Mouse (Mus musculus): ENCODE measurements around the gene Ttc7b. TPM values are rescaled to one million over a fixed set of nuclear protein-coding genes. Genes with fewer than 3 reads are reported as not detected.

Gene Ttc7b
- polyA plus RNA-seq, 1 experiment from 2014 or later = 5.0 TPM

DNA sequence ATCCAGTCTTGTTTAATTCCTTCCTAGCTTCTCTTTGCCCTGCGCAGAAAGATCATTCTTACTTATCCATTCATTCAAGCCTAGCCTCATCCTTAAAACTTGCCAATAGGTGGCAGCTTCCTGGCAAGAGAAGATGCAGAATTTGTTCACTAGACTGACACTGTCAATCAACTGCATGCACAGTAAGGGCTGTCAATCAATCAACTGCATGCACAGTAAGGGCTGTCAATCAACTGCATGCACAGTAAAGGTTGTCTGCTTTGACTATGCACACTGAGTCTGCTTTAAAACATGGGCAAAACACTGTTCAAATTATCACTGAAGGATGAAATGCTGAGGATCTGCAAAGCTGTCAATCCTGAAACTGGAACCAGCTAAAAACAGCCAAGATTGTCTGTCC, 37.6 kb downstream of the Ttc7b start:
- WGBS = 85% methylated on average over 1 of the region's 1 CpGs
- no peak overlapping the region for H3K4me2 ChIP-seq
- H3K27me3 ChIP-seq = no peaks in the 10 kb centered on the region
- H3K27ac ChIP-seq = no peak overlapping the region
- H3K4me3 ChIP-seq = no peak overlapping the region
- no peaks in the 10 kb centered on the region for H3K9me3 ChIP-seq
- no peak overlapping the region for H3K9ac ChIP-seq
- H3K36me3 ChIP-seq = peaks cover 14% of the 10 kb centered on the region; the same call in 1 of the 2 replicates
- no peaks in the 10 kb centered on the region for H3K4me1 ChIP-seq
- no peak for ATAC-seq (ENCODE audit: insufficient number of reproducible peaks, low FRiP score, low TSS enrichment, low read depth)

DNA sequence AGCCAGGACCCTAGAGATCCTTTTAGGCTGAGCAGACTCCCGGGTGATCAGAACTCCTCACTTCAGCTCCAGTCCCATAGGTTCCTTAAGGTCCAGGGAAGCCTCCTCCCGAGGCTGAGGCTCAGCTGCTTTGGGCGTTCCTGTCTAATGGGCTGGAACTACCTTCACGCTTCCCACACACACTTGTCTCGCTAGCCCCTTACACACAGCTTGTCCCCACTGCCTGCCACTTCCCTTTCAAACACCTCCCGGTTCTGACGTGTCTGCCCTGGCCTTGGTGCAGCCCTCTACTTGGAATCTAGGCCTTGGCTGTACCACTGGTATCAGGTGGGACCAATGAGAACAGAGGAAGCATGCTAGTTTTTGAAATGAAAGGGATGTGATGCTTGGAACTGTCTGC, 38.4 kb downstream of the Ttc7b start:
- Histone ChIP-seq H3K4me3 (no peak overlapping the region), H3K9me3 (no peaks in the 10 kb centered on the region), H3K36me3 (peaks cover 14% of the 10 kb centered on the region; the same call in 1 of the 2 replicates), H3K4me1 (no peaks in the 10 kb centered on the region), H3K4me2 (no peak overlapping the region), H3K27ac (no peak overlapping the region), H3K9ac (no peak overlapping the region), H3K27me3 (no peaks in the 10 kb centered on the region)
- no peak for ATAC-seq (ENCODE audit: insufficient number of reproducible peaks, low FRiP score, low TSS enrichment, low read depth)
- WGBS = 85% methylated on average over 7 of the region's 7 CpGs

- H3K4me3 ChIP-seq = no peak overlapping the region
- 79% methylated on average over 8 of the region's 8 CpGs for WGBS
- ATAC-seq (ENCODE audit: insufficient number of reproducible peaks, low FRiP score, low TSS enrichment, low read depth) = no peak
- H3K4me1 ChIP-seq = no peaks in the 10 kb centered on the region
- H3K9me3 ChIP-seq = no peaks in the 10 kb centered on the region
- H3K9ac ChIP-seq = no peak overlapping the region
- H3K4me2 ChIP-seq = no peak overlapping the region
- no peaks in the 10 kb centered on the region for H3K27me3 ChIP-seq
- H3K27ac ChIP-seq = no peak overlapping the region
- H3K36me3 ChIP-seq = peaks cover 14% of the 10 kb centered on the region; the same call in 1 of the 2 replicates
Observed at GRCm38 (mm10) chr12:100481443-100482026, 39.1 kb downstream of the Ttc7b start.

DNA sequence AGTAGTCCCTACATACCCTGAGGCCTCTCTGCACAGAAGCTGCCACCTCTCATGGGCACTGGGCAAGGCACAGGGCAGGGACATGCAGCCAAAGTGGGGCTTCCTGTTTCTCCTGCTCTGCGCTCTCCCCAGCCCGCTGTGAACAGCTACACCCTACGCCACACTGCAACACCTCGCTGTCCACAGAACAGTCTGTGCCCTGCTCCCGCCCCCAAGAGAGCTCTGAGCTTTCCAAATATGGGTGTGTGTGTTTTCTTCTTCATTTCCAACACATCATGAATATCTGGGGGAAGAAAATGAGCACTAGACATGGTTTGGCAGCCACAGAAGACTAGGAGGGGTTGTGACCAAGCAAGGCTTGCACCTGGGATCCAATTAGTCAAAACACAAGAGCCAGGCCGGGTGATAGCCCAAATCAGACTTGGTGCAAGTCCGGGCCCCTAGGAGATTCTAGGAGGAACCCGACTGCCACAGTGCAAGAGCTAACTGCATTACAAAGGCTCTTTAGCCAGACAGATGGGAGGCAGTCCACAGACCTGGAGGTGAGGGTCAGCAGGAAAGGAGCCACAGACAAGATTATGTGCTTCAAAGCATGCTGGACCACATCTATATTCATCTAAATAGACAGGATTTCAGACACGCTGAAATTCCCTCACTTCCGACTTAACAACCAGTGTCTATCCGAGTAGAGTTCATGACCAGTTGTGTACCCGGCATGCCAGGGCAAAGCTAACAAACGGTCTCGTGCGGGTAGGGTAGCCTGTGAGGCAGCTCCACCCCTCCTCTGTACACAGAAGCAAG, 39.8 kb downstream of the Ttc7b start:
- H3K9me3 ChIP-seq = no peaks in the 10 kb centered on the region
- peak overlapping the region; percentile 48; the same call in 1 of the 2 replicates for H3K27ac ChIP-seq
- WGBS = 79% methylated on average over 15 of the region's 15 CpGs
- H3K9ac ChIP-seq = no peak overlapping the region
- H3K4me3 ChIP-seq = no peak overlapping the region
- 0 out of 2 replicates have a peak, but pooled peaks have one; percentile 46 for ATAC-seq (ENCODE audit: insufficient number of reproducible peaks, low FRiP score, low TSS enrichment, low read depth)
- H3K4me1 ChIP-seq = no peaks in the 10 kb centered on the region
- H3K4me2 ChIP-seq = no peak overlapping the region
- H3K36me3 ChIP-seq = peaks cover 14% of the 10 kb centered on the region; the same call in 1 of the 2 replicates
- no peaks in the 10 kb centered on the region for H3K27me3 ChIP-seq

GRCm38 (mm10) chr12:100479892-100480621, 40.6 kb downstream of the Ttc7b start:
- H3K36me3 ChIP-seq = peaks cover 9% of the 10 kb centered on the region; the same call in 1 of the 2 replicates
- H3K4me1 ChIP-seq = no peaks in the 10 kb centered on the region
- no peak overlapping the region for H3K9ac ChIP-seq
- no peak for ATAC-seq (ENCODE audit: insufficient number of reproducible peaks, low FRiP score, low TSS enrichment, low read depth)
- H3K27ac ChIP-seq = peak overlapping the region; percentile 48; the same call in 1 of the 2 replicates
- H3K9me3 ChIP-seq = no peaks in the 10 kb centered on the region
- no peak overlapping the region for H3K4me2 ChIP-seq
- H3K27me3 ChIP-seq = no peaks in the 10 kb centered on the region
- no peak overlapping the region for H3K4me3 ChIP-seq
- WGBS = 29% methylated on average over 7 of the region's 7 CpGs

GRCm38 (mm10) chr12:100479270-100479869, 41.3 kb downstream of the Ttc7b start:
- Histone ChIP-seq H3K27ac (no peak overlapping the region), H3K36me3 (peaks cover 9% of the 10 kb centered on the region; the same call in 1 of the 2 replicates), H3K4me1 (no peaks in the 10 kb centered on the region), H3K4me3 (no peak overlapping the region), H3K9me3 (no peaks in the 10 kb centered on the region), H3K9ac (no peak overlapping the region), H3K27me3 (no peaks in the 10 kb centered on the region), H3K4me2 (no peak overlapping the region)
- ATAC-seq (ENCODE audit: insufficient number of reproducible peaks, low FRiP score, low TSS enrichment, low read depth) = no peak
- WGBS = 82% methylated on average over 10 of the region's 10 CpGs

DNA sequence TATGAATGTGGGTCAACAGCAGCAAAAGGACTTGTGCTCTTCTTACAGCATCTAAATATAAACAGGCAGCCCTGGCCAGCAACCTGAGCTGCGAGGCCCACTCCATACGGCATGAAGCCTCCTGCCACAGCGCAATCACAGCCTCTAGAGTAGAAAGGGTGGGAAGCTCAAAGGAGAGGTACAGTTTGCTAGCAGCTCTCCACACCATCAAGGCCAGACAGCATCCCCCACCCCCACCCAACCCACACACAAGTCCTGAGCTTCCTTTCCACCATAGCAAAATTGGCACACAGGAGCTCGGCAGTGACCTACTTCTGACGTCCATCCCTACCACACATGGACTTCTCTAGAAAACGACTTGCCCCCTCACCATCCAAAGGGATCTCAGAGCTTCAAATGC, 42.0 kb downstream of the Ttc7b start:
- peaks cover 9% of the 10 kb centered on the region; the same call in 1 of the 2 replicates for H3K36me3 ChIP-seq
- H3K27me3 ChIP-seq = no peaks in the 10 kb centered on the region
- H3K9me3 ChIP-seq = no peaks in the 10 kb centered on the region
- no peak overlapping the region for H3K27ac ChIP-seq
- H3K9ac ChIP-seq = no peak overlapping the region
- no peak for ATAC-seq (ENCODE audit: insufficient number of reproducible peaks, low FRiP score, low TSS enrichment, low read depth)
- WGBS = 83% methylated on average over 6 of the region's 6 CpGs
- no peaks in the 10 kb centered on the region for H3K4me1 ChIP-seq
- H3K4me3 ChIP-seq = no peak overlapping the region
- H3K4me2 ChIP-seq = no peak overlapping the region

GRCm38 (mm10) chr12:100478151-100478550, 42.5 kb downstream of the Ttc7b start:
- Histone ChIP-seq H3K9me3 (no peaks in the 10 kb centered on the region), H3K27me3 (no peaks in the 10 kb centered on the region), H3K27ac (no peak overlapping the region), H3K36me3 (peaks cover 9% of the 10 kb centered on the region; the same call in 1 of the 2 replicates), H3K9ac (no peak overlapping the region), H3K4me3 (no peak overlapping the region), H3K4me2 (no peak overlapping the region), H3K4me1 (no peaks in the 10 kb centered on the region)
- 82% methylated on average over 6 of the region's 6 CpGs for WGBS
- no peak for ATAC-seq (ENCODE audit: insufficient number of reproducible peaks, low FRiP score, low TSS enrichment, low read depth)

GRCm38 (mm10) chr12:100477474-100477873, 43.2 kb downstream of the Ttc7b start:
- Histone ChIP-seq H3K36me3 (peaks cover 5% of the 10 kb centered on the region; the same call in 1 of the 2 replicates), H3K27me3 (no peaks in the 10 kb centered on the region), H3K4me3 (no peak overlapping the region), H3K27ac (no peak overlapping the region), H3K9ac (no peak overlapping the region), H3K4me1 (no peaks in the 10 kb centered on the region), H3K9me3 (no peaks in the 10 kb centered on the region), H3K4me2 (no peak overlapping the region)
- no peak for ATAC-seq (ENCODE audit: insufficient number of reproducible peaks, low FRiP score, low TSS enrichment, low read depth)
- 81% methylated on average over 6 of the region's 6 CpGs for WGBS

- Histone ChIP-seq H3K36me3 (no peaks in the 10 kb centered on the region), H3K4me2 (no peak overlapping the region), H3K4me3 (no peak overlapping the region), H3K9me3 (no peaks in the 10 kb centered on the region), H3K9ac (no peak overlapping the region), H3K4me1 (no peaks in the 10 kb centered on the region), H3K27ac (no peak overlapping the region), H3K27me3 (no peaks in the 10 kb centered on the region)
- no peak for ATAC-seq (ENCODE audit: insufficient number of reproducible peaks, low FRiP score, low TSS enrichment, low read depth)
Observed at GRCm38 (mm10) chr12:100476351-100476750, 44.3 kb downstream of the Ttc7b start.

DNA sequence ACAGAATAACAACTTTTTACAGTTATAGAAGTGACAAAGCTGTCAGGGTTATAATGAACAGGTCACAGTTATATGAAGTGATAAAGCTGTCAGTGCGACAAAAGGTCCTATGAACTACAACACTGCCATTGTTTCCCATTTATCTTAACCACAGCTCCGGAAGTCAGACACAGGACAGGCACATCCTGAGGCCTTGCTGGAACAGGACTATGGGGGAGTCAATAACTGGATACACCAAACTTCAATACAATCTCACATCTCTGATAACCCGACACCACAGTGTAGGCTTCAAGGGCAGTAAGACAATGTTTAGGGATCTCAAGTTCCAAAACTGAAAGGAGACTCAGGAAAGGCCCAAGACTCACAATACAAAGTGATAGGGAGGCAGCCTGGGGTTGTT, 45.1 kb downstream of the Ttc7b start:
- Histone ChIP-seq H3K9me3 (no peaks in the 10 kb centered on the region), H3K27me3 (no peaks in the 10 kb centered on the region), H3K4me3 (no peak overlapping the region), H3K4me2 (no peak overlapping the region), H3K4me1 (no peaks in the 10 kb centered on the region), H3K9ac (no peak overlapping the region), H3K36me3 (no peaks in the 10 kb centered on the region), H3K27ac (no peak overlapping the region)
- WGBS = 84% methylated on average over 3 of the region's 3 CpGs
- ATAC-seq (ENCODE audit: insufficient number of reproducible peaks, low FRiP score, low TSS enrichment, low read depth) = no peak
